Mouse (Mus musculus) stomach, postnatal 0 days (tissue): Measurements from ENCODE around the gene Heatr4. TPM values are rescaled to one million over a fixed set of nuclear protein-coding genes. Genes with fewer than 3 reads are reported as not detected.
A peak's percentile ranks its signal among the peaks of the same experiment; 100 is the strongest.
"Not testable (repeated sequence)": the region's sequence is repeated elsewhere in the genome, so short reads cannot be mapped to it uniquely, and the experiment has no call there.

Source experiments
- ATAC-seq: fragments of 200-750 bp; cut with Nextera tagmentation; 2 replicates; pipeline ENCODE4 v1.8.0; 2017; ENCODE audit not compliant: low FRiP score, low TSS enrichment
- DNase-seq: peaks from one replicate; pipeline ENCODE4 v3.0.0-alpha.2; 2016; ENCODE audit warnings: low spot score
- H3K27ac ChIP-seq: fragments of 300-500 bp; sonication (generic); replicated peaks from 2 replicates; pipeline ENCODE4 v1.5.1; 2014; ENCODE audit warnings: mild to moderate bottlenecking, control low read depth
- H3K27me3 ChIP-seq: fragments of 300-500 bp; sonication (generic); 2 replicates; pipeline ENCODE4 v1.6.1; 2014; ENCODE audit warnings: low read length; ENCODE audit not compliant: control insufficient read depth, insufficient read depth
- H3K36me3 ChIP-seq: fragments of 300-500 bp; sonication (generic); 2 replicates; pipeline ENCODE4 v1.6.1; 2014; ENCODE audit warnings: low read length, mixed read lengths; ENCODE audit not compliant: control insufficient read depth, insufficient read depth
- H3K4me1 ChIP-seq: fragments of 300-500 bp; sonication (generic); replicated peaks from 2 replicates; pipeline ENCODE4 v1.6.1; 2014; ENCODE audit warnings: antibody characterized with exemption; ENCODE audit not compliant: control insufficient read depth, insufficient read depth
- H3K4me2 ChIP-seq: fragments of 300-500 bp; sonication (generic); replicated peaks from 2 replicates; pipeline ENCODE4 v1.6.1; 2014; ENCODE audit warnings: low read depth, mild to moderate bottlenecking, control low read depth, moderate library complexity
- H3K4me3 ChIP-seq: fragments of 300-500 bp; sonication (generic); 2 replicates; pipeline ENCODE4 v1.5.1; 2014; ENCODE audit warnings: low read depth, low read length, control low read depth
- H3K9ac ChIP-seq: fragments of 300-500 bp; sonication (generic); 2 replicates; pipeline ENCODE4 v1.6.1; 2014; ENCODE audit warnings: mild to moderate bottlenecking, low read length, control low read depth, mixed read lengths
- H3K9me3 ChIP-seq: fragments of 300-500 bp; sonication (generic); 2 replicates; pipeline ENCODE4 v1.6.1; 2016; ENCODE audit warnings: low read length; ENCODE audit not compliant: control insufficient read depth
- CTCF ChIP-seq: IDR thresholded peaks from 2 replicates; pipeline ENCODE4 v1.5.1; 2016; ENCODE audit warnings: antibody characterized with exemption, low read depth, mild to moderate bottlenecking, moderate library complexity
- EP300 ChIP-seq: optimal IDR thresholded peaks from 2 replicates; pipeline ENCODE3; 2016; ENCODE audit warnings: antibody characterized with exemption
- WGBS: fragments of 180-500 bp; shearing (Covaris S2); extraction: QIAGEN DNeasy Blood & Tissue Kit; methylation state at CpG from one replicate; pipeline ENCODE4 v1.1.7; 2014; 5-methylcytosine and 5-hydroxymethylcytosine counted together
- polyA plus RNA-seq: library from polyadenylated mRNA; unstranded; fragments of >200 nt; fragmentation: Nextera tagmentation; extraction: Ambion mirVana; gene quantifications from 2 replicates; pipeline ENCODE4 v1.2.1, GENCODE M21; 2015

The Heatr4 gene
- polyA plus RNA-seq, 1 experiment from 2014 or later = not detected

GRCm38 (mm10) chr12:84003866-84004265 lies 19.2 kb upstream of the Heatr4 start:
- no peaks in the 10 kb centered on the region for H3K36me3 ChIP-seq
- no peaks in the 10 kb centered on the region for H3K4me1 ChIP-seq
- H3K9ac ChIP-seq = no peak overlapping the region
- 86% methylated on average over 1 of the region's 1 CpGs for WGBS
- DNase-seq = no peak
- H3K27ac ChIP-seq = no peak overlapping the region
- no peaks in the 10 kb centered on the region for H3K27me3 ChIP-seq
- no peak overlapping the region for H3K4me3 ChIP-seq
- H3K9me3 ChIP-seq = no peaks in the 10 kb centered on the region
- no peak overlapping the region for H3K4me2 ChIP-seq
- no peak for ATAC-seq
- no peak for TF ChIP-seq CTCF
- no peak for TF ChIP-seq EP300

GRCm38 (mm10) chr12:84000418-84000817 lies 15.8 kb upstream of the Heatr4 start:
- 50% methylated on average over 3 of the region's 3 CpGs for WGBS
- DNase-seq (no peak), ATAC-seq (no peak)
- TF ChIP-seq EP300 = no peak
- TF ChIP-seq CTCF = no peak
- Histone ChIP-seq H3K4me3 (no peak overlapping the region), H3K36me3 (no peaks in the 10 kb centered on the region), H3K9ac (no peak overlapping the region), H3K27me3 (no peaks in the 10 kb centered on the region), H3K4me1 (0 out of 2 replicates have a peak, but pooled peaks cover 2% of the 10 kb centered on the region), H3K4me2 (no peak overlapping the region), H3K27ac (no peak overlapping the region), H3K9me3 (no peaks in the 10 kb centered on the region)

- WGBS = 23% methylated on average over 8 of the region's 8 CpGs
- H3K4me1 ChIP-seq, H3K36me3 ChIP-seq, H3K4me3 ChIP-seq, H3K9me3 ChIP-seq, H3K27me3 ChIP-seq, H3K4me2 ChIP-seq, H3K9ac ChIP-seq: not testable (repeated sequence)
- ATAC-seq (peak; percentile 85), DNase-seq (peak; percentile 87)
- H3K27ac ChIP-seq = peak overlapping the region; percentile 45
Measured at GRCm38 (mm10) chr12:83999237-83999636, 14.6 kb upstream of the Heatr4 start.

GRCm38 (mm10) chr12:83998341-83999107 lies 13.9 kb upstream of the Heatr4 start:
- ATAC-seq = no peak; the same call in 1 of the 2 replicates
- Histone ChIP-seq H3K27me3 (no peaks in the 10 kb centered on the region), H3K27ac (peak overlapping the region; percentile 83), H3K9ac (no peak overlapping the region), H3K4me1 (0 out of 2 replicates have a peak, but pooled peaks cover 2% of the 10 kb centered on the region), H3K4me3 (no peak overlapping the region), H3K36me3 (no peaks in the 10 kb centered on the region; the same call in 1 of the 2 replicates), H3K9me3 (no peaks in the 10 kb centered on the region), H3K4me2 (no peak overlapping the region)
- no peak for DNase-seq
- TF ChIP-seq CTCF (no peak), EP300 (no peak)
- WGBS = 38% methylated on average over 11 of the region's 11 CpGs

- H3K4me3 ChIP-seq = no peak overlapping the region
- no peak for TF ChIP-seq CTCF
- TF ChIP-seq EP300 = no peak
- H3K27me3 ChIP-seq = no peaks in the 10 kb centered on the region
- H3K9ac ChIP-seq = no peak overlapping the region
- peaks cover 4% of the 10 kb centered on the region; the same call in 1 of the 2 replicates for H3K36me3 ChIP-seq
- H3K9me3 ChIP-seq = no peaks in the 10 kb centered on the region
- 0 out of 2 replicates have a peak, but pooled peaks cover 2% of the 10 kb centered on the region for H3K4me1 ChIP-seq
- DNase-seq (no peak), ATAC-seq (no peak)
- 58% methylated on average over 2 of the region's 2 CpGs for WGBS
- H3K27ac ChIP-seq = no peak overlapping the region
- H3K4me2 ChIP-seq = no peak overlapping the region
Measured at GRCm38 (mm10) chr12:83997221-83997620, 12.6 kb upstream of the Heatr4 start.

- no peak overlapping the region for H3K9ac ChIP-seq
- TF ChIP-seq CTCF (peak; percentile 47), EP300 (no peak)
- H3K27ac ChIP-seq = no peak overlapping the region
- ATAC-seq (no peak), DNase-seq (no peak)
- H3K4me3 ChIP-seq = no peak overlapping the region
- WGBS = 96% methylated on average over 4 of the region's 4 CpGs
- H3K9me3 ChIP-seq = no peaks in the 10 kb centered on the region
- peaks cover 4% of the 10 kb centered on the region; the same call in 1 of the 2 replicates for H3K36me3 ChIP-seq
- H3K4me1 ChIP-seq = no peaks in the 10 kb centered on the region
- no peaks in the 10 kb centered on the region for H3K27me3 ChIP-seq
- H3K4me2 ChIP-seq = no peak overlapping the region
Measured at GRCm38 (mm10) chr12:83989378-83989777, 4.7 kb upstream of the Heatr4 start.
